Mouse (Mus musculus) forebrain, embryonic 16.5 days (tissue): Measurements from ENCODE around the gene Clta. TPM values are rescaled to one million over a fixed set of nuclear protein-coding genes. Genes with fewer than 3 reads are reported as not detected.

Experiments
- ATAC-seq: fragments of 200-750 bp; cut with Nextera tagmentation; 2 replicates; pipeline ENCODE4 v1.8.0; 2017; ENCODE audit warnings: mild to moderate bottlenecking, moderate library complexity
- H3K27ac ChIP-seq: fragments of 300-500 bp; sonication (generic); 2 replicates; pipeline ENCODE4 v1.5.1; 2014; ENCODE audit warnings: low read length, control low read depth
- H3K27me3 ChIP-seq: fragments of 300-500 bp; sonication (generic); replicated peaks from 2 replicates; pipeline ENCODE4 v1.6.1; 2014; ENCODE audit warnings: low read length; ENCODE audit not compliant: control insufficient read depth, insufficient read depth
- H3K36me3 ChIP-seq: fragments of 300-500 bp; sonication (generic); 2 replicates; pipeline ENCODE4 v1.6.1; 2014; ENCODE audit not compliant: control insufficient read depth, insufficient read depth
- H3K4me1 ChIP-seq: fragments of 300-500 bp; sonication (generic); replicated peaks from 2 replicates; pipeline ENCODE4 v1.6.1; 2014; ENCODE audit warnings: low read length; ENCODE audit not compliant: control insufficient read depth, insufficient read depth
- H3K4me2 ChIP-seq: fragments of 300-500 bp; sonication (generic); 2 replicates; pipeline ENCODE4 v1.6.1; 2014; ENCODE audit warnings: mild to moderate bottlenecking, low read length, control low read depth
- H3K4me3 ChIP-seq: fragments of 300-500 bp; sonication (generic); replicated peaks from 2 replicates; pipeline ENCODE4 v1.5.1; 2014; ENCODE audit warnings: mild to moderate bottlenecking, low read length, control low read depth
- H3K9ac ChIP-seq: fragments of 300-500 bp; sonication (generic); replicated peaks from 2 replicates; pipeline ENCODE4 v1.6.1; 2014; ENCODE audit warnings: low read depth, low read length, control low read depth
- H3K9me3 ChIP-seq: fragments of 300-500 bp; sonication (generic); 2 replicates; pipeline ENCODE4 v1.6.1; 2016; ENCODE audit warnings: low read length; ENCODE audit not compliant: control insufficient read depth
- WGBS: fragments of 180-500 bp; shearing (Covaris S2); extraction: QIAGEN DNeasy Blood & Tissue Kit; methylation state at CpG from one replicate; pipeline ENCODE4 v1.1.7; 2014; 5-methylcytosine and 5-hydroxymethylcytosine counted together
- polyA plus RNA-seq: library from polyadenylated mRNA; unstranded; fragments of >200 nt; fragmentation: Nextera tagmentation; extraction: Ambion mirVana; gene quantifications from 2 replicates; pipeline ENCODE4 v1.2.1, GENCODE M21; 2015

Gene Clta
- 296 and 297 TPM in 2 replicates for polyA plus RNA-seq

DNA sequence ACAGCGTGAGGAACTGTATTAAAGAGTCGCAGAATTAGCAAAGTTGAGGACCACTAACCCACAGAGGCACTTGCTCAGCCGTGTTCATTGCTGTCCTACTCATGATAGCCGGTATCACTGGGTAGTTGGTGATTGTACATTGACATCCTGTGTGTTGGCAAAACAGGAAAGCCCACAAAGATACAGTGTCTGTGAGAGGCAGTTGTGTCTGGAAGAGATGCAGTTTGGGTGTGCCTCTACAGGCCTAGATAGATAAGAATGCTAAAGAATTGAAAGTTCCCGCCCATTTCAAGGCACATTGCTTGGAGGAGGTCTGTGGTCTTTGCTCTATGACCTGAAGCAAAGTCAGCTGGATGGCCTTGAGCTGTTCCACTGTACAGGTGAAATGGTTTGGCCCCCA is at the start of gene Clta:
TSS of gene Clta (plus strand) at position 327 of the 400 bp plus-strand sequence.
- no peak for ATAC-seq
- no peaks in the 10 kb centered on the region for H3K27me3 ChIP-seq
- H3K27ac ChIP-seq: no peak within 1 kb of the TSS
- no peak within 1 kb of the TSS for H3K4me2 ChIP-seq
- no peaks in the 10 kb centered on the region for H3K4me1 ChIP-seq
- H3K36me3 ChIP-seq: no peaks in the 10 kb centered on the region
- WGBS: 92% methylated on average over 5 of the region's 5 CpGs
- H3K9me3 ChIP-seq: no peaks in the 10 kb centered on the region
- H3K4me3 ChIP-seq: no peak within 1 kb of the TSS
- H3K9ac ChIP-seq: no peak within 1 kb of the TSS

- peak; percentile 91 for ATAC-seq
- Histone ChIP-seq H3K36me3 (no peaks in the 10 kb centered on the region), H3K4me1 (peaks cover 11% of the 10 kb centered on the region), H3K27me3 (no peaks in the 10 kb centered on the region), H3K9ac (peak within 1 kb of the TSS; percentile 72), H3K27ac (peak within 1 kb of the TSS; percentile 24), H3K9me3 (no peaks in the 10 kb centered on the region), H3K4me3 (peak within 1 kb of the TSS; percentile 62), H3K4me2 (peak within 1 kb of the TSS; percentile 86)
- WGBS: under 1% methylated on average over 45 of the region's 45 CpGs
Observed at GRCm38 (mm10) chr4:43957292-43957845, 46.9 kb upstream of the Clta start, which contains the start of gene Glipr2. TSS of gene Glipr2 (plus strand) at chr4:43957401.

GRCm38 (mm10) chr4:43957846-43958461 is 46.3 kb upstream of the Clta start:
- no peaks in the 10 kb centered on the region for H3K36me3 ChIP-seq
- ATAC-seq: peak; percentile 76
- H3K4me1 ChIP-seq: peaks cover 11% of the 10 kb centered on the region
- H3K27ac ChIP-seq: peak overlapping the region; percentile 24
- peak overlapping the region; percentile 86 for H3K4me2 ChIP-seq
- H3K9me3 ChIP-seq: no peaks in the 10 kb centered on the region
- peak overlapping the region; percentile 72 for H3K9ac ChIP-seq
- peak overlapping the region; percentile 62 for H3K4me3 ChIP-seq
- 1% methylated on average over 26 of the region's 26 CpGs for whole genome bisulfite sequencing
- no peaks in the 10 kb centered on the region for H3K27me3 ChIP-seq

DNA sequence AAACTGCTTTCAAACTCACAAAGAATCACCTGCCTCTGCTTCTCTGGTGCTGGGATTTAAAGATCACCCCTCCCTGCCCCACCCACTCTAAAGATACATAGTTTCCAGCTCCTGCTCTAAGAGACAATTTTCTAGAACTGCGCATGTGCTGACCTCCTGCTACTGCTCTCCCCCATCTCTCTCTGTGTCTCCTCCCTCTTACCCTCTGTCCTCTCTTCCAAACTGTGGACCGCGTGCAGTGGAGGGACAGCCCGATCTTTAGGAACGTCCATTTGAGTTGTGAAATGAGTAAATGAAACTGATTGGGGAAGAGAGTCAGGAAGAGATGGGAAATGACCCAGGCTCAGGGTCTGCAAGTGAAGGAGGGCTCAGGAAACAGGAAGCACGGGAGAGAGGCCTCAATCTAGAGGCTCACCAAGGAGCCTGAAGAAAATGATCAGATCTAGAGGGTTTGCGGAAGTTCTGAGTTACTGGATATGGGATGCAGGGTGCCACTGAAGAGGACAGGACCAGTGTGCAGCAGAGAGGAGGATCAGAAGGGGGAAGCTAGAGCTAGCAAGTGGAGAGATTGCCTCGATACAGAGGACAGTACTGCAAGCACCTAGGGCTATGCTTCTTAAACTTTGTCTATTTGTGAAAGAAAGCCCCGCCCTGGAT is 44.6 kb upstream of the Clta start:
- ATAC-seq: no peak
- WGBS: 70% methylated on average over 9 of the region's 9 CpGs
- H3K4me2 ChIP-seq: no peak overlapping the region
- no peaks in the 10 kb centered on the region for H3K36me3 ChIP-seq
- H3K9me3 ChIP-seq: no peaks in the 10 kb centered on the region
- no peak overlapping the region for H3K4me3 ChIP-seq
- H3K27ac ChIP-seq: no peak overlapping the region
- no peaks in the 10 kb centered on the region for H3K27me3 ChIP-seq
- peaks cover 11% of the 10 kb centered on the region for H3K4me1 ChIP-seq
- no peak overlapping the region for H3K9ac ChIP-seq

DNA sequence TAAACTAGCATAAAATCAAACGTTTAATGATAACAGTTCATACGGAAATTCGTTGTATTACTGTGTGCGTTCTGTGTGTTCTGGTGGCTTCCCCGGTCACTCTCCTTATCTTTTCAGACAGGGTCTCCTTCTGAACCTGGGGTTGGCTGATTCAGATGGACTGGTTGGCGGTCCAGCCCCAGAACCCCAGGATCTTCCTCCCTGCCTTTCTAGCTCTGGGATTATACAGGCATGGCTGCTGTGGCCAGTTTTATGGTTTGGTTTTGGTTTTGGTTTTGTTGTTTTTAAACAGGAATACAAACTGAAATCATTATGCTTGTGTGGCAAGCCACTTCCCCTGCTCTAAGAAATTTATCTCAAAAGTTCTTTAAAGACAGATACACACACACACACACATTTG is 44.0 kb upstream of the Clta start:
- ATAC-seq: no peak
- no peak overlapping the region for H3K9ac ChIP-seq
- no peak overlapping the region for H3K4me3 ChIP-seq
- no peaks in the 10 kb centered on the region for H3K36me3 ChIP-seq
- H3K27ac ChIP-seq: no peak overlapping the region
- H3K9me3 ChIP-seq: no peaks in the 10 kb centered on the region
- no peak overlapping the region for H3K4me2 ChIP-seq
- H3K27me3 ChIP-seq: no peaks in the 10 kb centered on the region
- WGBS: 84% methylated on average over 6 of the region's 6 CpGs
- peaks cover 11% of the 10 kb centered on the region for H3K4me1 ChIP-seq

DNA sequence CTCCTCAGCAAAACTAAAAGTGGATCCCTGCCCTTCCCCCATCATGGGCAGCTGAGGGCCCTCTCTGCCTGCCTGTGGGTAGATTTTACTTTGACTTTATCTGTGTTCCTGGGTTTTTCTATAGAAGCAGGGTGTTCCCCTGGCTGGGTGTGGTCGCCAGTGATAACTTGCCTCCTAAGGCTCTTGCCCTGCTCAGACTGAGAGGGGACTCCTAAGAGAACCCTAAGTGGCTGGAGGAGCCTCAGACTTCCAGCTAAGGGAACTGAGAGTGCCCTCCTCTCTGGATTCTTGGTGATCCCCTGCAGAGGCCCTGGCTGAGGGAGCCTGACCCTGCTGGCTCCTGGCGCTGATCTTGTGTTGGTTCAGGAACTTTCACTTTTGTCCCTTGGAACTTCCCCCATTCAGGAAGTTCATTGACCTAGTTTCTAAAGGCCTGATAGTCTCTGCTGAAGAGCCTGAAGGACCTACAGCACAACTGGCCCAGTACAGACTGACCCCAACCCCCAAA is 39.9 kb upstream of the Clta start:
- Histone ChIP-seq H3K9ac (no peak overlapping the region), H3K36me3 (no peaks in the 10 kb centered on the region), H3K4me2 (no peak overlapping the region), H3K4me1 (peaks cover 7% of the 10 kb centered on the region), H3K4me3 (no peak overlapping the region), H3K27me3 (no peaks in the 10 kb centered on the region), H3K9me3 (no peaks in the 10 kb centered on the region), H3K27ac (no peak overlapping the region)
- 40% methylated on average over 2 of the region's 2 CpGs for WGBS
- ATAC-seq: no peak

DNA sequence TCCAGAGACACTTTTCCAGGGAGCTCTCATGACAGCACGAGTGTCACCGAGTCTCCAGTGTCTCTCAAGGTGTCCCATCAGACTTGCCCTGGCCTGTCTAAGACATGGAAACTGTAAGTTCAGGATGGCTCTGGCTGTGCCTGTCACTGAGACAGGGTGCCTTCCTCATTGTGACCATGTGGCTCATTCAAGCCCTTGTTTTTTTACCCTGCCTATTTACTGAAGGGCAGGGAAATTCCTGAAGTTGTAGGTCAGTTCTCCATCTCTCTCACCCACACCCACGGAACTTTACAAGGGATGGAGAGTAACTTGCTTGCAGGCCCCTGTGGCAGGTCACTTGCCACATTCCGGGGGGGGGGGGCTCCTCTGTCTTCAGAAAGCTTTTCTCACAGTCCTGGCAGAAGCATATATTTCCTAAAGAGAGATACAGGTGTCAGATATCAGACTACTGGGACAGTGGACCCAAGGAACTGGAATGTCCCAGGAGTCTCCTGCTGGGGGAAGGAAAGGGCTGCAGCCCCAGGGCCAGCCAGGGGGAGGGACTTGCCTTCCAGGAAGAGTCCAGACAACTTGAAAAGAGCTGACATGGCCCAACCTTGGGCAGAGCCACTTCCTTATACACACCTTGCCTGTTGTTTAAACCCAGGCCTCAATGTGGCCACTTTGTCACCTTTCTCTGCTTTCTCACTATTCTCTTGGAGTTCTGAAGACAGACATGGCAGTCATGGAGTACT is 39.1 kb upstream of the Clta start:
- Histone ChIP-seq H3K9me3 (no peaks in the 10 kb centered on the region), H3K4me3 (no peak overlapping the region), H3K36me3 (no peaks in the 10 kb centered on the region), H3K4me2 (no peak overlapping the region), H3K9ac (no peak overlapping the region), H3K27ac (no peak overlapping the region), H3K27me3 (no peaks in the 10 kb centered on the region), H3K4me1 (peaks cover 9% of the 10 kb centered on the region)
- WGBS: 67% methylated on average over 4 of the region's 4 CpGs
- ATAC-seq: no peak

- H3K4me3 ChIP-seq: no peak overlapping the region
- no peaks in the 10 kb centered on the region for H3K36me3 ChIP-seq
- no peak overlapping the region for H3K27ac ChIP-seq
- H3K9ac ChIP-seq: no peak overlapping the region
- ATAC-seq: no peak
- H3K4me1 ChIP-seq: peaks cover 9% of the 10 kb centered on the region
- H3K4me2 ChIP-seq: no peak overlapping the region
- H3K9me3 ChIP-seq: no peaks in the 10 kb centered on the region
- no peaks in the 10 kb centered on the region for H3K27me3 ChIP-seq
- 80% methylated on average over 7 of the region's 7 CpGs for WGBS
Observed at GRCm38 (mm10) chr4:43965856-43966535, 38.3 kb upstream of the Clta start.
